Mouse (Mus musculus) lung, embryonic 14.5 days (tissue): ENCODE data around the gene Chrna3. TPM values are rescaled to one million over a fixed set of nuclear protein-coding genes. Genes with fewer than 3 reads are reported as not detected.

ENCODE experiments used
- ATAC-seq: fragments of 200-750 bp; cut with Nextera tagmentation; 2 replicates; pipeline ENCODE4 v1.8.0; 2017; ENCODE audit warnings: mild to moderate bottlenecking, moderate TSS enrichment, moderate library complexity; ENCODE audit not compliant: insufficient read depth
- DNase-seq: peaks from one replicate; pipeline ENCODE4 v3.0.0-alpha.2; 2015
- H3K27ac ChIP-seq: fragments of 300-500 bp; sonication (generic); 2 replicates; pipeline ENCODE4 v1.5.1; 2014; ENCODE audit warnings: low read depth, mild to moderate bottlenecking, moderate library complexity
- H3K27me3 ChIP-seq: fragments of 300-500 bp; sonication (generic); 2 replicates; pipeline ENCODE4 v1.6.1; 2014; ENCODE audit warnings: low read length, control low read depth; ENCODE audit not compliant: insufficient read depth
- H3K36me3 ChIP-seq: fragments of 300-500 bp; sonication (generic); 2 replicates; pipeline ENCODE4 v1.6.1; 2014; ENCODE audit warnings: control low read depth; ENCODE audit not compliant: insufficient read depth
- H3K4me1 ChIP-seq: fragments of 300-500 bp; sonication (generic); 2 replicates; pipeline ENCODE4 v1.6.1; 2014; ENCODE audit warnings: antibody characterized with exemption, control low read depth; ENCODE audit not compliant: insufficient read depth
- H3K4me2 ChIP-seq: fragments of 300-500 bp; sonication (generic); 2 replicates; pipeline ENCODE4 v1.6.1; 2014; ENCODE audit warnings: mild to moderate bottlenecking
- H3K4me3 ChIP-seq: fragments of 300-500 bp; sonication (generic); 2 replicates; pipeline ENCODE4 v1.5.1; 2014; ENCODE audit warnings: low read depth, low read length
- H3K9ac ChIP-seq: fragments of 300-500 bp; sonication (generic); 2 replicates; pipeline ENCODE4 v1.6.1; 2014
- H3K9me3 ChIP-seq: fragments of 300-500 bp; sonication (generic); 2 replicates; pipeline ENCODE4 v1.6.1; 2016; ENCODE audit warnings: low read depth, low read length, control low read depth
- CTCF ChIP-seq: IDR thresholded peaks from 2 replicates; pipeline ENCODE4 v1.5.1; 2016; ENCODE audit warnings: antibody characterized with exemption, low read depth
- WGBS: fragments of 180-500 bp; shearing (Covaris S2); extraction: QIAGEN DNeasy Blood & Tissue Kit; methylation state at CpG from one replicate; pipeline ENCODE4 v1.1.7; 2014; 5-methylcytosine and 5-hydroxymethylcytosine counted together
- polyA plus RNA-seq: library from polyadenylated mRNA; unstranded; fragments of >200 nt; fragmentation: Nextera tagmentation; extraction: Ambion mirVana; gene quantifications from 2 replicates; pipeline ENCODE4 v1.2.1, GENCODE M21; 2014

Gene Chrna3
- polyA plus RNA-seq, 1 experiment from 2014 or later: 0.16 TPM

DNA sequence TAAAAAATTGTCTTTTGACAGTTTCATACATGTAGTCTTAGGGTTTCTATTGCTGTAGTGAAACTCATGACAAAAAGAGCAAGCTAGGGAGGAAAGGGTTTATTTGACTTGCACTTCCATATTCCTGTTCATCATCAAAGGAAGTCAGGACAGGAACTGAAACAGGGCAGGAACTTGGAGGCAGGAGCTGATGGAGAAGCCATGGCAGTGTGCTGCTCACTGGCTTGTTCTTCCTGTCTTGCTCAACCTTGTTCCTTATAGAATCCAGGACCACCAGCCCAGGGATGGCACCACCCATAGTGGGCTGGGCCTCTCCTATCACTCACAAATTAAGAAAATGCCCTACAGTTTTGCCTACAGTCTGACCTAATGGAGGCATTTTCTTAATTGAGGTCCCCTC is 62.7 kb downstream of the Chrna3 start:
- Histone ChIP-seq H3K4me3 (no peak overlapping the region), H3K9me3 (no peaks in the 10 kb centered on the region), H3K9ac (no peak overlapping the region), H3K27ac (no peak overlapping the region), H3K4me1 (no peaks in the 10 kb centered on the region), H3K36me3 (peaks cover 15% of the 10 kb centered on the region), H3K27me3 (no peaks in the 10 kb centered on the region), H3K4me2 (no peak overlapping the region)
- ATAC-seq: no peak
- TF ChIP-seq CTCF: no peak
- DNase-seq: no peak

DNA sequence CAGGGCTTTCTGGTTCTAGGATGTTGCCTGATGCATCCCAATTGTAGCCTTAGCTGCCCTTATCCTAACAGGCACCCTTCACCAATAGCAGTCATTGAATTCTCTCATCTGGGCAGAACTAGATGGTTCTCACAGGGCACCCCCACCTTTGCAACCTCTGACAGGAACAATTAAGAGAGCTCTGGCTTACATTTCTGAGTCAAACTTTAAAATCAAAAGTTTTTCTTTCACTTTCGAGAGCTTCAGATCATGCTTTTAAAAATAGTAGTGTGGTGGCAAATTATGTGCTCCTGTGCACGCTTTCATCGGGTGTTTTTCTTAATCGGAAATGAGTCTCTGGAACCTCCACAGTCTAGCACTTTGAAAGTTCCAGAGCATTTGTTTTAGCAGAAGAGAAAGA is 65.3 kb downstream of the Chrna3 start:
- Histone ChIP-seq H3K4me3 (no peak overlapping the region), H3K27ac (no peak overlapping the region), H3K4me2 (no peak overlapping the region), H3K9ac (no peak overlapping the region), H3K36me3 (peaks cover 38% of the 10 kb centered on the region), H3K9me3 (no peaks in the 10 kb centered on the region), H3K4me1 (no peaks in the 10 kb centered on the region), H3K27me3 (no peaks in the 10 kb centered on the region)
- ATAC-seq (no peak), DNase-seq (no peak)
- TF ChIP-seq CTCF: no peak
- 91% methylated on average over 4 of the region's 4 CpGs for WGBS

Other genes with a start within 250 kb of the Chrna3 start
- 44.3 and 45.9 TPM in 2 replicates for gene Ireb2, start 162.8 kb downstream of the Chrna3 start, polyA plus RNA-seq
- 3.9 and 4.3 TPM in 2 replicates for gene Hykk, start 109.3 kb downstream of the Chrna3 start, polyA plus RNA-seq
- gene Psma4, start 75.8 kb downstream of the Chrna3 start, polyA plus RNA-seq: 295 and 298 TPM in 2 replicates
- 1.3 and 1.5 TPM in 2 replicates for gene AY074887, start 75.6 kb downstream of the Chrna3 start, polyA plus RNA-seq
- gene Chrna5, start 45.7 kb downstream of the Chrna3 start, polyA plus RNA-seq: 0.21 and 0.39 TPM in 2 replicates
- 0.04 TPM in 1 of 2 replicates, not detected in the other for gene Chrnb4, start 22.2 kb upstream of the Chrna3 start, polyA plus RNA-seq
- 39.9 and 42.7 TPM in 2 replicates for gene Ube2q2, start 122.3 kb upstream of the Chrna3 start, polyA plus RNA-seq
- gene Fbxo22, start 182.4 kb upstream of the Chrna3 start, polyA plus RNA-seq: 62.3 and 65.9 TPM in 2 replicates